Mouse (Mus musculus) cerebellum, adult 9-10 months (tissue): ENCODE data around the gene Cox7a1.
"Not testable (repeated sequence)": the region's sequence is repeated elsewhere in the genome, so short reads cannot be mapped to it uniquely, and the experiment has no call there.

Experiments
- DNase-seq: peaks from one replicate; pipeline ENCODE4 v3.0.0; 2022

The Cox7a1 gene

DNA sequence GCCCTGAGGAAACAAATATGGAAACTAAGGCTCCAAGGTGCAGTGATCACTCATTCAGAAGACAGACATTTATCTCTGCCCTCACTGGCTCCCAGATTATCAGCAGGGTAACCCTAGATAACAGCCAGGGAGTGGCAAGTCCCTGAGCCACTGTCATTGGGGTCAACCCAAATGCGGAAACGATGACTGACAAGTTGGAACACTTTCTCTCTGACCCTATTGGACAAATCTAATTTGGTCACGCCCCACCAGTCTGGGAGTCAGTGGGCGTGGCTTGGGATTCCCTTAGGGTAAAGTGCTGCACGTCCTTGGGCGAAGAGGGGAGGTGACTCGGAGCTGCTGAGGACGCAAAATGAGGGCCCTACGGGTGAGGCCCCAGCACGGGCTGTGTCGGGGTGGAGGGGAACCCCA, at the start of gene Cox7a1:
TSS of gene Cox7a1 (plus strand) at position 266 of the 411 bp plus-strand sequence.
- peak; percentile 79 for DNase-seq

DNA sequence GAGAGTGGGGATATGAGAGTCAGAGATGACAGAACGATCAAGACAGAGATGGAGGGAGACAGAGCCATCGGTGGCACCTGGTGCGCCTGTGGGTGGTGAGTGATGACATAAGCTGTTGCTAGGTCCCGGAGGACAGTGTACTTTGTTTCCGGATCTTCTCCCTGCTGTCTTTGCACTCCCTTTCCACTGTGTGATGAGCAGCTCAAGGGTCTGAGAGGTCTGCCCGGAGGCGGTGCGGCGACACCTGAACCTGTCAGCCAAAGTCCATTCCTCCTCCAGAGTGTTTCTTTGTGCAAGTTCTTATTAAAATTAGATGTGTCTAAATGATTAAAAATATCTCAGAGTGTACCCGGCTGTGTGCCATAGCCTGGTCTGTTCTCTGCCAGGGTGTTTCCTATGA, 47.1 kb upstream of the Cox7a1 start:
- no peak for DNase-seq

DNA sequence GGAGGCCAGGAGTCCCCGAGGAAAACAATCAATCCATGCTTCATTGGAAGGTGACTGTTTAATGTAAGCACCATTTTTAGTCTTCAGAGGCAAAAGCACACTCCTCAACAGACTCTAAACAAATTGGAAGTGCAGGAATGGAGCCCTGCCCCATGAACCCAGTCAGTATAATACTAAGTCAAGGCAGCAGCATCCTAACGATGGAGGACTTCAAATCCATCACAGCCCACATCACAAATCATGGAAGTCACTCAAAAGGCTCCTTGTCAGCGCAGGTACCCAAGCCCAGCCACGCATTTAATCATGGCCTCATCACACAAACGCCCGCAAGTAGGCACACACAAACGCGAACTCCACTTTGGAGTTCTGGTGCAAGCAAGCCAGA, 40.8 kb upstream of the Cox7a1 start:
- DNase-seq, result no peak

DNA sequence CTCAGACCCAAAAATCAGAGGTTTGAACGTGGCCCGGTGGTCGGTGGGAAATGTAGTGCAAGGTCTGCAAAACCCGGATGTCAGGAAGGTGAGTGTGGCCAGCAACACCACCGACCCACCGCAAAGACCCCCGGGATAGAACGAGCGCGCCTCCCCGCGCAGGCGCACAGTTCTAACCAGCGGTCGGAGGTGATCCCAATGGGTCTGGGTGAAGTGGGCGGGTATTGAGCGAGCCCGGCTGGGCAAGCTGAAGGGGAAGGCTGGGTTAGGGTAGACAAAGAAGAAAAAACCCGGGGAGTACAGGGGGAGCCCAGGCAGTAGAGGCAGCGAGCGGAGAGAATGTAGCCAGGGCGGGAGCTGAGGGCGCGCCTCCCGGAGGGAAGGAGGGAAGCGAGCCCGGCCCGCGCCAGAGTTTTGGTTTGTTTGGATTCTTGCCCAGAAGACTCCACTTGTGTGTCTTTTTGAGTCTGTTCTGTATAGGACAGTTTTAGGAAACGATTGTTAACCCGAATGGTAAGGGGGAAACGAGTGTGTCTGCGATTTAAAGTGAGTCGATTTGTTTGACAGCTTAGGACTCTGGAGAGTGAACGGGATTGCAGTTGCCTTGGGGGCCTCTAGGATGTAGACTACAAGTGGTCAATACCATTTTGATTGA, 40.3 kb upstream of the Cox7a1 start:
- peak; percentile 48 for DNase-seq

DNA sequence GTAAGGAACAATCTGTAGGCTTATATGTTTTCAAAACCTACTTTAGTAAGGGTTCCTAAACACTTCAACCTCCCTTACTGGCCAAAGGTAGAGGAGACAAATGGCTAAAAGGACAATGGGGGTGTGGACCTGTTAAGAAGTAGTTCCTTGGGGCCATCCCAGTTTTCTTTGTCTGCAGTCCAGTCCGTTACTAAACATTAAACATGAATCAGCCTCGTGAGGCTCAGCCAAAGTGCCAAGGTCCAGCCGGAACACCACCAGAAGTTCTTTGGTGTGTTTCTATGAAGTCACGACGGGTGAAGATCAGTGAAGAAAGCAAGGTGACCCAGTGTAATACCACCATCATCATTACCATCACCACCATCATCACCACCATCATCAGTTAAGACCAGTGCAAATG, 36.9 kb upstream of the Cox7a1 start:
- DNase-seq, result no peak

DNA sequence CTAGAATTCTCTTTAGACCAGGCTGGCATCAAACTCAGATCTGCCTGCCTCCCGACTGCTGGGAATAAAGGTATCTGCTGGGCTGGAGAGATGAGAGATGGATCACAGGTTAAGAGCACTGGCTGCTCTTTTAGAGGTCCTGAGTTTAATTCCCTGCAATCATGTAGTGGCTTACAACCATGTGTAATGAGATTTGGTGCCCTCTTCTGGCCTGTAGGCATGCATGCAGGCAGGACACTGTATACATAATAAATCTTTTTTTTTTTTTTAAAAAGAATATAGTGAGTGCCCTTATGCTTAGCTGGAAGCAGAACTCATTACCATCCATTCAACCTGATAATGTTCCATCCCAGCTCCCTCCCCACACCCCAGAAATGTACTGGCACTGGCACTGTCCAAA, 29.9 kb upstream of the Cox7a1 start:
- no peak for DNase-seq

DNA sequence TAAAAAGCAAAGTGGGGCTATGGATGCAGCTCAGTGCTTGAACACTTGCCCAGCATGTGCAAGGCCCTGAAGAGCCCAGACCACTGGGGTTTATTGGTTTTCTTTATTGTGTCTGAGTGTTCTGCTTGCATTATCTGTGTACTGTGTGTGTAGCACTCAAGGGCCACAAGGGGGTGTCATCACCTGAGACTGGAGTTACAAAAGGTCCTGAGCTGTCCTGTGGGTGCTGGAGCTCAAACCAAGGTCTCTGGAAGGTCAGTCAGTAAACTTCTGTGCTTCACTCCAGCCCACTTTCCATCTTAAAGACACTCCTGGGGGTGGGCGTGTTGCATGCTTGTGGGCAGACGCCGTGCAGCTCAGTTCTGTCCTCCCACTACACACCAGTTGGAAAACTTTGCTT, 28.4 kb upstream of the Cox7a1 start:
- no peak for DNase-seq

DNA sequence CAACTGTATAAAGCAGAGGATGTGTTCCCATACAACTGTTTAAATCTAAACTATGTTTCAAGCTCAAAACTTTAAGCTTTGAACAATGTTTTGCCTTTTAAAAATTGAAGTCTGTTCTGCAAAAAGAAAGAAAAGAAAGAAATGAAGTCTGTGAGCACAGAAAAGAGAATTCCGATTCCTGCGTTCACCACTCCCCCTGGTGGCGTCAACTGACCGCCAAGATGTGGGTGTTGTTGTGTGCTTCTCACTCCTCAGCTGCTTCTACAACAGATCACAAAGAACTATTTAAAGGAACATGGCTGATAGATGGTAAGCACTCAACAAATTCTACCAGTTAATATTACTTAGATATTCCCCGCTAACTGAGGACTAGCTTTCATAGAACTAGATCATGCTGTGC, 20.8 kb upstream of the Cox7a1 start:
- no peak for DNase-seq

DNA sequence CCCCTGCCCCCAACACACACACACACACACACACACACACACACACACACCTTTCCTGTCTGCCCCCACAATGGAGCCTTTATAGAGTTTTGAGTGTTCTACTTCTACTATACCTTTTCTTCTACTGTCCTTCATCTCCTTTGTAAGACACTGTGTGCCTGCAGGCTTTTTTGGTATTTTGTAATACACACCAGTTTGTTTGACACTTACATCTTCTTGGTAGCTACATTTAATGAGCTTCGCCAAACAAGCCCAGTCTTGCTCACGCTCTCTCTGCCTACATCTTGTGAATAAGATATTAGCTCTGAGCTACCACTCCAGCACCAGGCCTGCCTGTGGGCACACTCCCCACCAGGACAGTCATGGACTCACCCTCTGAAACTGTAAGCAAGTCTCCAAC, 19.2 kb upstream of the Cox7a1 start:
- DNase-seq, result no peak

DNA sequence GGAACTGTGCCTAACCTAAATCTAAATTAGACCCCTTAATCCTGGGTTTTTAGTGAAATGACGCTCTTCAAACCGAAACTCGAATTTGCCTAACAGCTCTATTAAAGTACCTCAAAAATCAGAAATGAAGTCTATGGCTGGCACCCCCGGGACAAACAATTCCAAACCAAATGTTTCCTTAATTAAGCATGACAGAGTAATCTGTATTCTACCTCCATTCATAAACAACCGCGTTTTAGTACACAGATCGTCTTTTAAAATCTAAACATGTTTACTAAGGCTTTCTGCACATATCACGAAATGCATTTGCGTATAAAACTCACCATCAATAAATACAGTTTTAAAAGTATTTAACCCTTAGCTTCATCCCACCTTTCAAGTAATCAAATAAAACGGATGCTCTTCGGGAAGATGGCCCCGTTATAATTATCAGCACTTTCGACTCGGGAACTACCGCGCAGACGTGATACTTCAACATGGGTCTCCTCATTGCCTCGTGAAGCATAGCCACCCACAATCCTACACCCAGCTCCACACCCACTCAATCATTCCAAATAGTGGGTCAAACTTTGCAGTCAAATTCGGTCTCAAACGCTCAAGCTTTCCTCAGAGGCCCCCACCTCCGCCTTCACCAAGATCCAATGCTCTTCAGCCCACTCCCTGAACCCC, 14.9 kb upstream of the Cox7a1 start:
- DNase-seq, result peak; percentile 41

DNA sequence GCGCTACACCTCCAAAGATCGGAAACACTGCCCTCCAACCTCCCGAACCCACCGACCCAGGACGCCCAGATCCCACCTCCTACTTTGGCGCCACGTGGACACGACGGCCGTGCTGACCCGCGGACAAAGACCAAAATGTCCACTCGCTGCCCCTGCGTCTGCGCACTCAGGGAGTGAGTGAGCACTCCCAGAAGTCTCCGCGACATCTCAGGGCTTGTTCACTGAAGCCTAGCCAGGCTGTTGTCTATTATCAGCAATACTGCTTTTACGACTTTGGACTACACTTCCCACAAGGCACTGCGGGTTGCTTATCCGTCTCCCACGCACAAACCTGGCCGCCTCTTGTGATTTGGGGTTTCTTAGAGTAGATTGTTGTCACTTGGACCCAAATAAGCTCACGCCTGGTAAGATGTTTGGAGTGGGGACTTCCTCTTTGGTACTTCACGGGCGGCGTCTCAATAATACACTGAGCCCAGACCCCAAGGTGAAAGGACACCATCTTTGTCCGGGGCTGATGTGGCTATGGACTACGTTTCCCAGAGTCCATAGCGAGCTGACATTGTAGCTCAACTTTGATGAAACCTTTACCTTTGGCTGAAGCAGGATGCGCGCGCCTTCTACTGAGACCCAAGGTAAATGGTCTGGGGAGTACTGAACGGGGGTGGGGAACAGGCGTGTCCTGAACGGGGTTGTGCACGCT, 14.2 kb upstream of the Cox7a1 start, which contains the start of gene Zfp146:
TSS of gene Zfp146 (minus strand) at position 168 of the 700 bp plus-strand sequence.
- DNase-seq, result peak; percentile 96

DNA sequence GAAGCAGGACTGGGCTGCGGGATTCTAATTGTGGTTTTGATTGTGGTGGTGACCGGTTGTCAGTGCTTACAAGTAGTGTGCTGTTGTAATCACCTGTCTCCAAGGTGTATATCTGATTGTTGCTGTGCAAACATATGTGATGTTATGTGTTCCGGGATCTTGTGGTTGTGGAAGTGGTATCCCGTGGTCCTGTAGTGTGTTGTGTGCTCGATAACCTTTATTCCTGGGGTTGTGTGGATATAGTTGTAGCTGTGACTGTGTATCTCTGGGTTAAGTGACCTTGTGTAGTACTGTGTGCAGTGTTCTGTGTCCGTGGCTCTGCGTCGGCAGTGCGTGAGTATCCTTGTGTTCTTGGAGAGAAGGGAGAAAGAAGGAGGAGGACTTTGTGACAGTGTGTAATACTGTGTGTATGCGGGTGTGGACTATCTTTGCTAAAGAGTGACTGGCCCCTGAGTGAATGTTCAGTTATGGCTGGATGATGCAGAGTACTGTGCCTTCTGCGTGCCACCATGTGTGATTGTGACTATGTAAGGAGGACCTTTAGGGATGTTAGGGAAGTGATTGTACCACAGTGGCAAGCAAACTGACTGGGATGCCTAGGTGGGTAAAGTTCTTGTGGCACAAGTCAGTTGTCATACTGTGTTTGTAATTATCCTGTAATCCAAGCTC, 13.5 kb upstream of the Cox7a1 start:
- DNase-seq, result no peak

DNA sequence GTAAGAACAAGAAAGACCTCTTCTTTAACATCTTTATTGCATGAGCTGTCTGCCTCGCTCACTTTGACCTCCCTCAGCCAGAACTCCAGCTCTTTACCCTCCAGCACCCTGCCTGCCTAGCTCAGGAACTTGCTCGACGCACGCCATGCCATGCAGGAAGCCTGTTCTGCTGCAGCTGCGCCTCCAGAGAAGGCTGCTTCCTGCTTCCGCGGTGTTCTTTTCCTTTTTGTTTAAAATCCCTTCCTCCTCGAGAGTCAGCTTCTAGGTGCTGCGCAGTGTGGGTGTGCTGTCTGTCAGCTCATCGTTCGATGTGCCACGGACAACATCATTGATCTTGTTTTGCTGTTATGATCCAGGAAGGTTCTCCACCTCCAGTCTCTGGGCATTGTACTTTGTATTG, 7.5 kb upstream of the Cox7a1 start:
- DNase-seq, result no peak

DNA sequence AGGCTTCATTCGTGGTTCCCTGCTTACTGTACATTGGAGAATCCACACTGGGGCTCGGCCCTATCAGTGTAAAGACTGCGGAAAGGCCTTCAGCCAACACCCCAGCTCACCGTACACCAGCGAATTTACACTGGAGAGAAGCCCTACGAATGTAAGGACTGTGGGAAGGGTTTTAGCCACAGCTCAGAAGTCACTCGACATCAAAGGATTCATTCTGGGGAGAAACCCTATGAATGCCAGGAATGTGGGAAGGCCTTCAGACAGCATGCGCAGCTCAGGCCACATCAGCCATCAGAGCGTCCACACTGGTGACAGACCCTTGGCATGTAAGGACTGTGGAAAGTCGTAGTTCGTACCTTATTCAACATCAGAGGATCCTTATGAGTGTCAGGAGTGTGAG, 5.7 kb upstream of the Cox7a1 start:
- no peak for DNase-seq

DNA sequence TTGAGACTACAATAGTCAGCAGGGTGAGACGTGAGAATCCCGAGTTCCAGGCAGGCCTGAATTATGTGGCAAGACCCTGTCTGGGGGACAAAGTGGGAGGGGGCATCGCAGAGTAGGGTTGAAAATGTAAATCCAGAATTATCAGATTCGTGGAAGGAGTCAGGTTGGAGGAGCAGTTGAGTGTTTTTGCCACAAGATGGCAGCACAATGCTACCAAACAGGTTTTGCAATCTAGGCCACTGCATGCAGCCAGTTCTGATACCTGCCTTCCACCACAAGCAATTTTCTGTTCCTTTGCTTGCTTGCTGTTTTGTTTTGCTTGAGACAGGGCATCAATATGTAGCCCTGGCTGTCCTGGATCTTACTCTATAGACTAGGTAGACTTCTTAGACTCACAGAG, 2.6 kb upstream of the Cox7a1 start:
- peak; percentile 87 for DNase-seq

DNA sequence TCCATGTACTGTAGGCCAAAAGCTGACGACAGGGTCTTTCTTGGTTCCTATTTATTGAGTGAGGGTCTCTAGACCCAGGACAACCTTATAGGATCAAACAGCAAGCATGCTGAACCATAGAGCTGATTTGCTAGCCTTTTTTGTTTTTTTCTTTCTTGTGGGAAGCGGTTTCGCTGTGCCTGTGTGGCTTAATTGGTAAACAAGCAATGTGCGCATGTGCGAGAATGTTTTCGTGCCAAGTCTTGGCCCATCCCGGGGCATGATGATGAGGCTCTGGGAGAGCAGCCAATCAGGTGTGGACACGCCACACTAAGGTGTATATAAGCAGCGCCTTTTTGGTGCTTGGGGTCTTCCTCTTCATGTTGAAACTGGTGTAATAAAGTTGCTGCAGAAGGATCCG, 2.0 kb upstream of the Cox7a1 start:
- peak; percentile 58 for DNase-seq

DNA sequence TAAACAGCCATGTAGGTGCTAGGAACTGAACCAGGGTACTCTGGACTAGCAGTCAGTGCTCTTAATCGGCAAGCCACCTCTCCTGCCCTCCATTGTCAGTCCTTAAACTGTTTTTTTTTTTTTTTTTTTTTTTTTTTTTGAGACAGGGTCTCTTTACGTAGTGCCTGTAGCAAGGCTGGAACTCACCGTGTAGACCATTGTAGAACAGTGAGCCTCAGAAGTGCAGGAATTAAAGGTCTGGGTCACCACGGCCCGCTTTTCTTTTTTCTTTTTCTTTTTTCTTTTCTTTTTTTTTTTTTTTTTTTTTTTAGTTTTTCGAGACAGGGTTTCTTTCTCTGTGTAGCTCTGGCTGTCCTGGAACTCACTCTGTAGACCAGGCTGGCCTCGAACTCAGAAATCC, 755 bp upstream of the Cox7a1 start:
- not testable (repeated sequence) for DNase-seq

DNA sequence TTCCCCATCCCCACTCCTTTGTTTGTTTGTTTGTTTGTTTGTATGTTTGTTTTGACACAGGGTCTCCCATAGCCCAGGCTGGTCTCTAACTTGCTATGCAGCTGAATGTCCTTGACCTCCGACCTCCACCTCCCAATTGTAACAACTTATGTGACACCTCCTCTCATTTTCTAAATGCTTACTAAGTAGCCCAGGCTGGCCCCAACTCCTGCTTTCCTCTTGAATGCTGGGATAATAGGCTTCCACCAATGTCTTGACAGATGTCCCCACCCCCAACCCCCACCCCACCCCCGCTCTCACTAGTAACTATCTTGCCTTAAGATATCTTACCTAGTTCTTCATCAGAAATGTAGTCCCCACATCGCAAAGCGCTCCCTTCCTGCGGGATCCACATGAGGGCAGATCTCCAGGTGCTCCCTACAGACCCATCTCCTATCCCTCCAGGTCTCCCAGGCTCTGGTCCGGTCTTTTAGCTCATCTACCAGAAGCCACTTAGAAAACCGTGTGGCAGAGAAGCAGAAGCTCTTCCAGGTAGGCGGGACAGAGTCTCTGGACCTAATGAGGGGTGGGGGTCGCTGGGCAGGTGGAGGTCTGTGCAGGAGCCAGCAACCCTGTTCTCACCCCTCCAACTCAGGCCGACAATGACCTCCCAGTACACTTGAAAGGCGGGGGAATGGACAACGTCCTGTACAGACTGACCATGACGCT, 851 bp downstream of the Cox7a1 start:
- no peak for DNase-seq

DNA sequence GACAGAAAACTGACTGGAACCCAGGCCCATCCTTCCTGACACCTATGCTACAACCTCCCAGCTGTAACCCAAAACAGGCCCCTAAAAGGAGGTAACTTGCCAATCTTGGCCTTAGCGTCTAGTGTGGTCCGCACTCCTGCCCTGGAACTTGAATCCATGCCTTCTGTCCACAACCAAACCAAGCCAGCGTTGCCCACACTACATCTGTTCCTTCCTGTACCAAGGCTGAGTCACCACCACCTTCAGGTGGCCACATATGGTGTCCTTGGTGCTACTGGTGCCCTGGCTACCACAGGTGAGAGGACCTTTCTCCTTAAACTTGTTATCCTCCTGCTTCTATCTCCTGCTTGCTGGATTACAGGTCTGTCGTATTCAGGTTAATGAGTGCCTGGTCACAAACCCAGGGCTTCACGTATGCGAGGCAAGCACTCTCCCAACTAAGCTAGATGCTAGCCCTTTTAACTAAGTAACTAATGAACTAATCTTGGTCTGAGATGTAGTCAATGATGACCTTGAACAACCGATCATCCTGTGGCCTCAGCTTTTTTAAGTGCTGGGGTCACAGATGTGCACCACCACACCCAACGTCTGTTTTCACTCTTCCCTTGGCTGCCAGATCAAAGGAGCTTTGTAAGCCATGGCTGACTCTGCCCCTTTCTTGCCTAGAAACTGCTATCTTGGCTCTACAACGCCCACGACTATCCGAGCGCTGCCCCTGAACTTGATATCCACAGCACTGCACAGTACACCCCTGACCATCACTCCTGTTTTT, 4.6 kb downstream of the Cox7a1 start:
- DNase-seq, result peak; percentile 57

DNA sequence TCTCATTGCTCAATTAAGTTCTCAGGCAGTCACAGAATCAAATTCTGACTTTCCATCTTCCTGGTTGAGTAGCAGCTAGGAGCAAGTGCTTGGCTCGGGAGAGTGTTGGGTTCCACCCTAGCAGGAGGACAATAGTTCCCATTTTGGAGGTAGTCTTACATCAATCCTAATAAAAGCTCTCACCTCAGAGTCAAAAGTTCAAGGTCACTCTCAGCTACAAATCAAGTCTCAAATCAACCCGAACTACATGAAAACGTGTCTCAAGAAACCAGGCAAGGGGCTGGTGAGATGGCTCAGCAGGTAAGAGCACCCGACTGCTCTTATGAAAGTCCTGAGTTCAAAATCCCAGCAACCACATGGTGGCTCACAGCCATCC, 5.2 kb downstream of the Cox7a1 start:
- DNase-seq, result no peak

DNA sequence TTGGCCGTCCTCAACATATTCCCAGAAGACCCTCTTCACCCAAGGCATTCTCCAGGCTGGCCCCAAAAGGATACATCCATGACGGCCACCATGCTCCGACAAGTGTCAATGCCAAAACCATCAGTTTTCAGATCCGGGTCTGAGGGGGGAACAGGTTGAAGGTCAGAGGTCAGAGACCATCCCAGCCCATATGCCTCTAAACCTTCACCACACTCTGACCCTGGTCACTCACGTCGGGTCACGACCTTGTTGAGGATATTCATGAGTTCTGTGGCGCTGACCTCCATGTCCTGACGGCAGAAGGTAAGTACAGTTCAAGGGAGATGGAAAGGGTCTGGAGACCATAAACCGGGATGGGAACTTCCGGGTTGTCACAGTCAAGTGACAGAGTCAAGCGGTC, 8.1 kb downstream of the Cox7a1 start:
- DNase-seq, result peak; percentile 54

DNA sequence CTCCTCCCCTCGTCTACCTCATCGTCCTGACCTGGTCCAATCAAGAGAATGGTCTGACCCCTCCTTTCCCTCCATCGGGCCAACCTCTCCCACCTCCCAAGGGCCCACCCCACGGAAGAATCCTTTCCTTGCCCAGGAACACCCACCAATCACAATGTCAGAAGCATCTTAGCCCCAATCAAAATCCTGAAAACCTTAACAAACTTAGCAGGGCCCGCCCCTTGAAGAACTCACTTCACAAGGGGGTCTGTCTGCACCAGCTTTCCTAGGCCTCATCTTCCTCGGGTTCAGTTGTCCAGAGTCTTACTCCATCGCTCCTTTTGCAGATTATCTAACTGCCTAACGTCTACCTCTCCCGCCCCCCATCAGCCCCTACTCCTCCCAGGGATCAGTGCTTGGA, 9.1 kb downstream of the Cox7a1 start:
- peak; percentile 59 for DNase-seq
